Mouse (Mus musculus): ENCODE data around the gene Thnsl1. TPM values are rescaled to one million over a fixed set of nuclear protein-coding genes. Genes with fewer than 3 reads are reported as not detected.

Thnsl1 gene
- 0.39 and 0.84 TPM in 2 replicates for polyA plus RNA-seq (2012; rRNA removed; ENCODE audit: low replicate concordance)

GRCm38 (mm10) chr2:21204912-21205830 is at the start of gene Thnsl1, which contains the start of gene Enkur:
Gene Thnsl1 (plus strand): TSS chr2:21205724.
Gene Enkur (minus strand): TSS chr2:21205365.

Other genes with a start within 250 kb of the Thnsl1 start
- gene Arhgap21, start 236.8 kb upstream of the Thnsl1 start, polyA plus RNA-seq (2012; rRNA removed; ENCODE audit: low replicate concordance): 5.0 and 9.8 TPM in 2 replicates
- gene Enkur, start 359 bp upstream of the Thnsl1 start, polyA plus RNA-seq (2012; rRNA removed; ENCODE audit: low replicate concordance): not detected in 2 replicates
- gene Gpr158, start 161.8 kb downstream of the Thnsl1 start, polyA plus RNA-seq (2012; rRNA removed; ENCODE audit: low replicate concordance): 0.02 TPM in 1 of 2 replicates, not detected in the other